Mouse (Mus musculus) left cerebral cortex, adult 8-10 months (tissue): ENCODE measurements around the gene Muc1. TPM values are rescaled to one million over a fixed set of nuclear protein-coding genes. Genes with fewer than 3 reads are reported as not detected.
A peak's percentile ranks its signal among the peaks of the same experiment; 100 is the strongest.

Source experiments
- DNase-seq, 2 experiments: peaks; one replicate each; pipeline ENCODE4 v3.0.0; 2022; ENCODE audit warnings: low spot score in 2 of 2
- total RNA-seq, 4 experiments: library from RNA; stranded (reverse); gene quantifications; 2 replicates each; pipeline ENCODE4 v1.2.4; 2022

Muc1 gene
- total RNA-seq, 4 experiments from 2014 or later: 0.36 to 1.5 (median 0.67) TPM

DNA sequence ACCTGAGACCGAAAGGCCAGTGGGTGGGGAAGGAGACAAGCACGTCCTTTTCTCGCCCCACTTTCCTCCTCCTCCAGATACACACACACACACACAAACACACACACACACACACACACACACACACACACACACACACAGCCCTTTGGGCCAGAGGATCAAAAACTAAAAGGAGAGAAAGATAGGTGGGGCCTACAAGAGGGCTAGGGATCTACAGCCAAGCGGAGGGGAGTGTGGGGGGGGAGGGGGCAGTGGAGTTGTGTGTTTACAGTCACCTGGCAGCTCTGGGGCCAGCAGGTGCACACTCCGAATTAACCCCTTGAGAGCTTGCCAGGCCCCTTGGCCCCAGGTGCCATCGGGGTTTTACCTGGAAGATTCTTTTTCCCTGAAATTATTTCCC lies 3.8 kb downstream of the Muc1 start:
- DNase-seq: no peak

DNA sequence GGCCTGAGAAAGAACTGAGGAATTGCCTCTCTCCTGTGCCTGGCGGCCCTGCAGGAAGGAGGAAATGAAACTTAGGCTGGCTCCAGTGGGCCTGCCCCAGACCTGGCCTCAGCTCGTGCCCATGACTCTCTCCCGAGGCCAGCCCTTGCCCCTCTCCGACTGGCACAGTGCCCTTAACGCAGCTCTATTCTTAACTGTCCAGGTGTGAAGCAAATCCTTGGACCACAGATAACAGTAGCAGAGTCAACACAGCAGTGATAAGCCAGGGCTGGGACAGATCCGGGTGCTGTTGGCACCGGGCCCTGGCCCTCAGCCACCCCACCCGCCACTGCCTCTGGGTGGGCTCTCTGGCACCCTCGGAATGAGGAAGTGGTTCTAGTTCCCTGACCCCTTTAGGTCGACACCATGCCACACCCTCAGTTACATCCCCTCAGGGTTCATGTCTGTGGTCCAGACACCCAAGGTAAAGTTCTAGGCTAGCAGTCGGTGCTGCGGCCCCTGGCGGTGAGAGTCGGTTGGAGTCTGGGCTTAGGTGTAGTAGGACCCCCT lies 4.8 kb downstream of the Muc1 start:
- no peak for DNase-seq

DNA sequence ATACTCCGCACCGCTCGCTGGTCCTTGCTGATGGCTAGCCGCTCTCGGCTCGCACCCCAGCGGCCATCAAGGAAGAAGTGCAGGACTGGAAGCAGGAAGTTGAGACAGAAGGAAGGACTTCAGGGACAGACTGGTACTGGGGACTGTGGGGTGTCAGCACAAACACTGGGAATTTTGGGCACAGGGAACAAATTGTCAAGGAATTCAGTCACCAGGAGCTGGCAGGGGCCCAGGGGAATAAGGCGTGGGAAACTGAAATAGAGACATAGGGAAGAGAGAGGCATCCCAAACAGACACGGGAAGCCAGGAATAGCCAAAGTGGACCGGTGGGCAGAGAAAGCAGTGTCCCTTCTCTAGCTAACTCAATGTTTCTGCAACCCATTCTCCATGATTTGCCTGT lies 7.7 kb downstream of the Muc1 start:
- no peak for DNase-seq

DNA sequence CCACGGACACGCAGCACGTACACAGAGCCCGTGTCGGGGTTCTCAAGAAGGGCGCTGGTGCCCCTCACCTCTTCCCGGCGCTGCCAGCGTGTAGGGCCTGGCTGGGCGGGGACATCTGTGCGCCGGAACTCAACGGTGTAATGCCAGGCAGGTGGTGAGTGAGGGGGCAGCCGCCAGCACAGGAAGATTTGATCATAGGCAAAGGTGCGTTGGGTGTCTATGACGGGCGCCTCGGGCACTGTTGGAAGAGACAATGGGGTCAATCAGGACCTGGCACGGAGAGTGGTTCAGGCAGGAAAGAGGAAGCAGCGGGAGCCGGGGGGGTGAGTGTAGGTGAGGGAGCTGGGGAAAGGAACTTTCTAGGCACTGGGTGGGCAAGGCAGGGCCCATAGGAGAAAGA lies 8.8 kb downstream of the Muc1 start:
- no peak for DNase-seq

DNA sequence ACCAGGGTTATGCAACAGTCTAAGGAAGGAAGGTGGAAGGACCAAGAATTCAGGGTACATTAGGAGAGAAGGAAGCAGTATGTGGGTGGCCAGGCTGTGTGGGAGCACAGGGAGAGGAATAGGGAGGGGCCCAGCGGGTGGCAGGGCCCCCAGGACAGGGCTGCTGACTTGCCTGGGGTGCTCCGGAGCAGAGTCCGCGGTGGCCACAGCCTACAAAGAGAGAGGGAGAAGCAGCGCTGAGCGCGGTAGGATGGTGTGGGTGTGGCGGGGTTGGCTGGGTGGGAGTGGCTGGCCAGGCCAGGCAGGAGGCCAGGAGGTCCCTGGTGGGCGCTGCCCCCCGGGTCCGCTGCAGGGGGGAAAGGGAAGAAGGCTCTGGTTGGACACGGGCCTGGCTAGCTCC lies 9.6 kb downstream of the Muc1 start:
- no peak for DNase-seq

DNA sequence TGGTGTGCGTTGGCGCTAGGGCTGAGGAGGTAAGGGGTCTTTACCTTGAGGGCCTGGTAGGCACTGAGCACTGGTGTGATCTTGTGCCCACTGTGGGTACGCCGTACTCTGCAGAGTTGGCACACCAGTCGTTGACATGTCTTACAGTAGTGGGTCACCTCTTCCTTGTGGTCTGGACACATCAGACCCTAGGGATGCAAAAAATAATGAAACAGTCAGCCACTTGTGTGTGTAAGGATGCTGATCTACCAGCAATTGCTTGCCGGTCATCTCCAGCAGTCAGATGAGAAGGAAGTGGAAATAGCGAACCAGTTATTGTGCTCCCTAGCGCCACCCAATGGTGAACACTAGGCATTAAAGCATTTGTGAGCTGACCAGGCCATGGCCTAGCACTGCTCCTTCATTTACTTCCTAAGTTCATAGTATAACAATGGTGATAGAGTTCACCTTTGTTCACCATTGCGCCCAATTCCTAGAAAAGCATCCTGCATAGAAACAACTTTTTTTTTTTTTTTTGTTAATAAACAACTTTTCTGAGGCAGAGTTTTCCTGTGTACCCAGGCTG lies 13.6 kb downstream of the Muc1 start:
- no peak for DNase-seq

DNA sequence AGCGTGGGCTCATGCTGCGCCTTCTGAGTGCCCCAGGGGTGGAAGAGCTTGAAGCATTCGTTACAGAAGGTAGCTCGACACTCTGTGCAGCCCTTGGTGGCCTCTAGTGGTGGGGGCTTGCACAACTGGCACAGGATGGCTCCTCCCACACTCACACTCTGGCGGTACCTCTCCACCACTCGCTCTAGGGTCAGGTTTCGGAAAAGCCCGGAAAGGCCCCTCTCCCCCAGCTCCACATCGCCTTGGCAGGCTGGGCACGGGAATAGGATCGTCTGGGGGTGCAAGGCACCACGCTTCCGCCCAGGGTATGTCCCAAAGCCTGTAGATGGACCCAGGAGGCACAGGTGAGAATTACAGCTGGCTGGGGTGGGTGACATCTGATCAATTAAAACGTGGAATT lies 14.8 kb downstream of the Muc1 start:
- no peak for DNase-seq

DNA sequence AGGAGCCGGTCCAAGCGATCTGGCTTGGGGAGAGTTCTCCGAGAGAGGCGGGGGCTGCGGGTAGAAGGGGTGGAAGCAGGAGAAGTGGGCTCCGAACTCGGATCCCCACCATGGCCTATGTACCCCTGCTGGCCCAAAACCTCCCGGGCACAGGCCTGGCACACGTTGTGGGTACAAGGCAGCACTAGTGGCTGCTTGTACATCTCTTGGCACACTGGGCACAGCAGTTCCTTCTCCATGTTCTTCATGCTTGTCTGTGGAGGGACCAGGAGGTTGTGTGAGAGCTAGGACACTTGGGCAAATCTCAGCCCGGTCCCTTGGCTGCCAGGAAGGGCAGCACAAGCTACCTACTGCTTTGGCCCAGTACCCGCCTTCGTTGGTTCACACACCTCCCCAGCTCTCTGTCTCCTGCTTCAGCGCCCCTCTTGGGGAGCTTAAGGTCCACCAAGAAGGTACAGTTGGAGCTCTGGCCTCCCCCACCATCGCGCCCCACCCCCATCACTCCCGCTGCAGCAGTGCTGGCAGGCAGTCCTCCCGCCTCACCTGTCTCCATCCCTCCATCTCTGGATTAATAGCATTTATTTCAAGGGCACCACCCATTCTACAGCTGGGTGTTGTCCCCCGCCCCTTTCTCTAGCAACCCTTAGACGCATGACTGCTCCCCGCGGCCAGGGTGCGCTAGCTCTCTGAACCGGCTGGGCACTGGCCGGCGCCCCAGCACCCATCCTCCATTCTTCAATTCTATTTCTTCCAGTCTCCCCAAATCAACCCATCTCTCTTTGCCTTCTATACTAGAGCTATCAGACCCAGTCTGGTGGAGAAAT lies 15.5 kb downstream of the Muc1 start:
- no peak for DNase-seq

DNA sequence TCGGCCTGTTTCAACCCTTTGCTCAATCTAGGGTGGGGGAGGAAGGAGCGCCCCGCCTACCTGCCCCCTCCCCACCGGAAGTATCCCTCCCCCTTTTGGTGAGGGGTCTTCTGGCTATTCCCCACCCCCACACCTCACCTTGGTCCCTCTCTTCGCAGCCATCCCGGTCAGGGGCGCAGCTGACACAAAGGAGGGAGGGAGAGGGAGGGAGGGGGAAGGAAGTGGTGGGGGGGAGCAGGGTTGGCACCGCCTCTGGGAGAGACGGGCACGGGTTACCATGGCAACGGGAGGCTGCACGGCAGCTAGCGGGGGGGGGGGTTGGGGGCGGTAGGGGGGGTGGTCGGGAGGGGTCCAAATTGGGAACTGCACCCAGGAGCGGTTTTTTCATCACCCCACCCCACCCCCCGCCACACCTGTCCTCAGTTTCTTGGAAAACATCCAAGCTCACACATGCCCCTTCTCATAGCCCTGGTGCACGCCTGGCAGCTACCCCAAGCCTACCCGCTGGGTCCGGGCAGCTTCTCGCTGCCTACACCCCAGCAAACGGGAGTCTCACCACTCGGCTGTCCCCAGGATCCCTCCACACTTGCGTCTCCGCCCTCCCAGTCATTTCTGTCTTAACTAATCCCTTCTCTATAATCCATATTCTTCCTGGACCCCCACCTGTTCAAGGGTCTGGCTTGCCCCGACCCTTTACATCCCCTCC lies 16.3 kb downstream of the Muc1 start:
- peak in 1 of 2 experiments; percentile 74 for DNase-seq

DNA sequence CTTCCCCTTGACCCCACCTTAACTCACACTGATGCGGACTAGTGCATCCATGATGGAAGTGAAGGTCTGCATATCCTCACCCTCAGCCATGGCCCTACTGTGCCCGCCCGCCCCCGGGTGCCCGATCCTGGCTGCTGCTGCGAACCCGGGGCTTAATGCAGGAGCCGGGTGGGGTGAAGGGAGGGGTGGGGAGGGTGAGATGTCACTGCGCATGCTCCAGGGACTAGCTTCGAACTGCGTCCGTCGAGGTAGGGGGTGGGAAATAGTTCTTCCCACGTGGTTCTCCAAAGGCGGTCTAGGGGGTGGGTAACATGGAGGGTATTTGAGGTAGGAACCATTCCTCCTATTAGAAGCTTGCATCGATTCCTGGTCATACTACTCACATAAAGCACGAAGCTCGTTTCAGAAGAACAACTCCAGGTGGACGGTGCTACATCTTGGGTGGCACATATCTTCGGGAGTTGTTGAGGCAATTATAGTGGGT lies 16.9 kb downstream of the Muc1 start, which contains the start of gene Krtcap2:
Gene Krtcap2 (plus strand): TSS at position 279 of the 484 bp plus-strand sequence.
- DNase-seq: peak in 1 of 2 experiments; percentile 71

DNA sequence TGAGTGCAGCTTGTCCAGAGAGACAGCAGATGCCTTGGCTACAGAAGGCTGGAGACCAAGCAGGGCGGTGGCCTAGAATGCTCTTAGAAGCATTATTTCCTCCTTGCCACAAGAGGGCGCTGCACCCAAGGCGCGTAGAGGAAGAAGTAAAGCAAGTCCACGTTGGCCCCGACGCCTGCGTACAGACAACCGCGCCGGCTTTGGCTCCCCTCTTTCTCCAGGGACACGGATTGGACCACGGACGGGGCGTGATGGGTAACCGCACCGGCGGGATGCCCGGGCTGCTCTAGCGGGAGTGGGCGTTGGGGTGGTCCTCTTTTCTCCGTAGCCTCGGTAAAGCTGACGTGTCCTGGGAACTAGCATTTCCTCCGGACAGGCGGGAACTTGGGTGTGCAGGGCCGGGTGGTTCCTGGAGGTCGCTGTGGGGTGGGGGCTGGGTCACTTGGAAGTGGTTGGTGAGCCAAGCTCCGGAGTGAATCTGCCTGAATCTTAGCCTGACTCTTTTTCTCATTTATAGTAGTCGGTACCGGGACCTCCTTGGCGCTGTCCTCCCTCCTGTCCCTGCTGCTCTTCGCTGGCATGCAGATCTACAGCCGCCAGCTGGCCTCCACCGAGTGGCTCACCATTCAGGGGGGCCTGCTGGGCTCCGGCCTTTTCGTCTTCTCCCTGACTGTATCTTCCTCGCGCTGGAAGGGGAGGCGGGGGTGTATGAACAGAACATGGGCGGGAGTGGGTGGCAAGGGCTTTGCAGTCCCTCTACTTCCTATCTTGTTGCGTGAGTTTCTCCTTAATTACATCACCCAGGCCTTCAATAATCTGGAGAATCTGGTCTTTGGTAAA lies 17.6 kb downstream of the Muc1 start, which contains the start of gene Trim46:
Gene Trim46 (minus strand): TSS at position 49 of the 840 bp plus-strand sequence.
- DNase-seq: peak; percentile 79 to 91

DNA sequence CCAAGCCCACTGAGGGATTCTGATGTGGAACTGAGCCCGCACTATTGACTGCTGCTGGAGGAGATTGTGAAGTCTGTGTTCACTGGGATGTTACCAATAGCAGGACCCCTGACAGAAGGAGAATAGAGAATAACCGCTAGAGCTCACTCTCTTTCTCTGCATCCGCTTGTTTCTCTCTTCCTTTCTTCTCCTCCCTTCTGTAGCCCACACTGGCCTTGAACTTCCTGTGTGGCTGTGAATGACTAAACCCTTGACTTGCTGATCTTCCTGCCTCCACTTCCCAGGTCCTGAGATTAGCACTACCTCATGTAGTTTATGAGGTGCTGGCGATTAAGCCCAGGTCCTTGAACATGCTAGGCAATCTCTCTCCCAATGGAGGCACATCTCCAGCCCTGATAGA lies 18.6 kb downstream of the Muc1 start:
- DNase-seq: no peak

DNA sequence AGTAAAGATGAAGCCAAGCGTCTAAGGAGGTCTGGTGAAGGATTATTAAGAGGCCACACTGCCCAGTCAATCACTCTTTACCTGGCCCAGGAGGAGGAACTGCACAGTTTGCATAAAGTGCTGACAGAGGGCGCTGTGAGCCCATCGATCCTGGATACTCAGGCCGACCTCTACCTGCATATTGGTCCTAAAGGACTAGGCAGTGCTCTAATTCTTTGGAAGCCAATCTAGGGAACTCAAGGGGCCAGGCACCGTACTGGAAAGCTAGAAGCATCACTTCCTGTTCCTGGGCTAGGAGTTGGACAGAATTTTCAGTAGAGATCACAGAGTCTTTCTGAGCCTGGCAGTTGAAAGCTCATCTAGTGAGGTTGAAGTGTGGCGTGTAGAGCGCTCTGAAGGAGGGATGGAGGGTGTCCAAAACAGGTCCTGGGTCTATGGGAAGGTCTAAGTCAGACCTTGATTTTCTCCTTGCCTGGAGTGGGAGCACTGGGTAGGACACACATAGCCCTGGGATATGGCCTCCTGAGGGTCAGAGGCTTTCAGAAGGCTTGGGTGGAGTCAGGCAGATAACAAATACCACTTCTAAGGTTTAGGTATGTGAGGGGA lies 21.7 kb downstream of the Muc1 start:
- no peak for DNase-seq

DNA sequence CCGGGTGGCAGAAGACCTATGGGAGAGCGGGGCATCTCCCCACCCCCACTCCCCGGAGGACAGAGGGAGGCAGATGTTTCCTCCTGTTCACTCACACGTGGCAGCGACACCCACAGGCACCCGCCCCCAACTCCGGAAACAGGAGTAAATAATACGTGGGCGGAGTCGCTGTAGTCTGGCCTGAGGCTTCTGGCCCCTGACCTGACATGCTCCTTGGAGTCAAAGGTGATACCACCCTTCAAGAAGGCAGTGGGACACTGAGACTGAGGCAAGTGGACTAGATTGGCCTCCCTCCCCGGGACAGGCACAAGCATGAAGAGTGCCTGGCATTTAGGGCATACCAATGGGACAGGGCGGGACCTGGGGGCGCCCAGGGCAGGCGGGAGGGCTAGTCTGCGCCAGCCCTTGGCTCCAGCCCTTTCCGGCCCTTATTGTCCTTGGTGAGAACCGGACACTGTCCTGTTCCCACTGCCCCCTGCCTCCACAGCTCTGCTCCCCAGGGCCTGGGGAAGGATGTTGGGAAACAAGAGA lies 22.6 kb downstream of the Muc1 start:
- no peak for DNase-seq

DNA sequence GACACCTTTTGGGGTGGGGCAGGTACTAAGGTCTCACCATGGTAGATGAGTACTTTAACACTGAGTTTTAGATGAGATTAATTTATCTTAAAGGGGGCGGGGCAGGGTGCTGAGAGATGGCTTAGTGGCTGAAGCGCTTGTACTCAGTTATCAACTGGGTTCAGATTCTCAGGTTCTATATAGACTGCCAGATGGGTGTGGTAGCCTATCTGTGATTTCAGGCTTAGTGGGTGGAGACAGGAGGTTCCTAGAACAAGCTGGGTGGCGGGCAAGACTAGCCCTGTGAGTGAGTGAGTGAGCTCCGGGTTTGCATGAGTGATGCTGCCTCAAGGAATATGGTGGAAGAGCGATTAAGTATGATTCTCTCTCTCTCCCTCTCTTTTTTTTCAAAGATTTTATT lies 26.1 kb downstream of the Muc1 start:
- no peak for DNase-seq

DNA sequence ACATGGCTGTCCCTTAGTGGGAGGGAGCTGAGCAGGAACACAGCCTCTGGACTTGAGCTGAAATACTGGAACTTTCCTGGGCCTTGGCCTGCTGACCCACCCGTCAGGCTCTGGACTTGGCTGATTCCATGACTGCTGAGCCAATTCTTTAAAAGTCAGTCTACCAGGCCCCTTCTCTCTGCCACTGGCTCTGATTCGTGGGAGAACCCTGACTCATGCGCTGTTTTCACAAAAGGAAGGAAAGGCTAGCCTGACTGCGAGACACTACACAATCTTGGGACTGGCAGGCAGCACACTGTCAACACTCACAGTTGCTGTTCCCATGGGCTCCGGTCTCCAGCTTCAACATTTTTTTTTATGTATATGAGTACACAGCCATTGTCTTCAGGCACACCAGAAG lies 27.3 kb downstream of the Muc1 start:
- no peak for DNase-seq

DNA sequence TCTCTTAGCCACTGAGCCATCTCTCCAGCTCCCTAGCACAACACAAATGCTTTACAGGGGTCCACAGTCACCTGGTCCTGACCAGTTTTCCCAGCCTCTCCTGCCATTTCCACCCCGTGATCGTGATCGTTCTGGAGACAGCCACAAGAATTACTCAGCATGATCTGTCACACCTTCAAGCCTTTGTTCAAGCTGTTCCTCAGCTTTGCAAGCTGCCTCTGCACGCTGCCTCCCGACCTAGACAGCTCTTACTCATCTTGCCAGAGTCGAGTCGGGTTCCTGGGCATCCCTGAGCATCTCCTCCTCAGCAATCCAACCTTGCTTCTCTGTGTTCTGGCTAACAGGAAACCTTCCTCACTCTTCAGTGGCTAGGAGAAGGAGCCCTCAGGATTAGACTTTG lies 30.2 kb downstream of the Muc1 start, which contains the start of gene Dpm3:
Gene Dpm3 (plus strand): TSS at position 283 of the 400 bp plus-strand sequence.
- no peak for DNase-seq

DNA sequence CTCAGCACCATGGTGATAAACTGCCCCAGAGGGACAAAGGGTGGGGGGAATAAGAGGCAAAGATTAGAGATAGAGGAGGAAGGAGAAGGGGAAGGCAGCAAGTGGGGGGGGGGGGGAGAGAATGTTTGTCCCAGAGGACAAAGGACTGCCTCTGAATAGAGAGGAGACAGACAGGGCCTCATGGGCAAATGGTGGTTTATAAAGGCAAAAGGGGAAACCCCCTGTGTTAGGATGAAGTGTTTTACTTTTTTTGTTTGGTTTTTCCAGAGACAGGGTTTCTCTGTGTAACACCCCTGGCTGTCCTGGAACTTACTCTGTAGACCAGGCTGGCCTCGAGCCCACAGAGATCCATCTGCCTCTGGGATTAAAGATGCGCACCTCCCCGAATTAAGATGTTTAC lies 31.4 kb downstream of the Muc1 start:
- no peak for DNase-seq

DNA sequence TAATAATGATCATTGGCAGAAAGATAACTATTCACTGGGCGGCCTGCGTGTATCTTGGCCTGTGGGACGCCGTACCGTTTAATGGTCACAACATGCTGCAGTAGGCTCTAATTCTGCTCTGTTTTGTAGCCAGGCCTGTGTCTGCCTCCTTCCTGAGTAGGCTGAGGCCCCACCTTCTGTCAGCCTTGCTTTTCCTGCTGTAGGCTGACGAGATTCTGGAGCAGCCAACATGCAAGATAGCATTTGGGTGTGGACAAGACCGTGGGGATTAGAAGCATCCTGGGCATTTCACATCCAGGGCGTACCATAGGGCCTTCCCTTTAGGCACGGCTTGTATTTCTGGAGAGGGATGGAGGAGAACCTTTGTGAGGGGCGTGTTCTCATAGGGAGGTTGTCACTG lies 33.6 kb downstream of the Muc1 start:
- no peak for DNase-seq

DNA sequence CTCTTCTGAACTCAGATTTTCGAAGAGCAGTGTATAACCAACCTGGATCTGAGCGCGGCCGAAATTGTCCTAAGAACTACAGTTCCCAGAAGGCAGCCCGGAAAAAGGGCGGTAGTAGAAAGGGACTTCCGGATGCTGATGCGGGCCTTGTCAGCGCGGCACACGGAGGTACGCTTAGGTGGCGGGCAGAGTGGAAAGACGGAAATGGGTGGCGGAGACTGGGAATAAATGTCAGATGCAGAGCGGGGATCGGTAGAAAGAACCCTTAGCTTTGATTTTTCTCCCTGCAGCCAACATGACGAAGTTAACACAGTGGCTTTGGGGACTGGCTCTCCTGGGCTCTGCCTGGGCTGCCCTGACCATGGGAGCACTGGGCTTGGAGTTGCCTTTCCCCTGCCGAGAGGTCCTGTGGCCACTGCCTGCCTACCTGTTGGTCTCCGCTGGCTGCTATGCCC lies 37.6 kb downstream of the Muc1 start:
- peak; percentile 65 to 74 for DNase-seq
